9 mouse cellular contexts compared by ENCODE assay signal in genomic region chr4:57280888-57281287, GRCm38 (mm10). TPM values are rescaled to one million over a fixed set of nuclear protein-coding genes. Genes with fewer than 3 reads are reported as not detected.
DNase-seq lines count a peak whose midpoint lies in the region; ATAC-seq and TF ChIP-seq lines count a peak whose summit lies in the region.
"Had no signal": no experiment of that assay in that cellular context is flagged by ENCODE, and none has a peak within 500 bp of the region (broad histone marks: within the 10 kb centered on the region; RNA-seq: fewer than 3 reads in every experiment).

No protein-coding gene starts in this region.

- no peak overlapping the region for H3K9ac ChIP-seq in heart, embryonic 12.5 days
- no peak overlapping the region for H3K9ac ChIP-seq in forebrain, postnatal 0 days

- intact Hi-C loops in heart, postnatal 25 days (cut with DNase I), result no loop called here

- 78% methylated on average over 5 of the region's 5 CpGs for WGBS in heart, embryonic 12.5 days
- 73% methylated on average over 5 of the region's 5 CpGs for WGBS in forebrain, postnatal 0 days

- H3K36me3 ChIP-seq in heart, embryonic 12.5 days, result no peaks in the 10 kb centered on the region
- no peaks in the 10 kb centered on the region for H3K36me3 ChIP-seq in forebrain, postnatal 0 days (ENCODE audit: insufficient read depth)

- H3K9me3 ChIP-seq in heart, embryonic 12.5 days (replicated peaks), result no peaks in the 10 kb centered on the region
- H3K9me3 ChIP-seq in forebrain, postnatal 0 days (ENCODE audit: low read length), result no peaks in the 10 kb centered on the region

- no peak for TF ChIP-seq CTCF in layer of hippocampus, adult 2 months (conservative IDR thresholded peaks at IDR 0.05)
- no peak for TF ChIP-seq CTCF in forebrain, postnatal 0 days (IDR thresholded peaks at IDR 0.05; ENCODE audit: low read depth)

- no peak for ATAC-seq in heart, embryonic 12.5 days (ENCODE audit: insufficient number of reproducible peaks, low FRiP score)
- ATAC-seq in forebrain, postnatal 0 days, result no peak

- H3K27me3 ChIP-seq in heart, embryonic 12.5 days (replicated peaks), result 0 out of 2 replicates have a peak, but pooled peaks cover 3% of the 10 kb centered on the region
- H3K27me3 ChIP-seq in forebrain, postnatal 0 days (ENCODE audit: insufficient read depth, low read length), result no peaks in the 10 kb centered on the region

- peaks cover 10% of the 10 kb centered on the region for H3K4me1 ChIP-seq in heart, embryonic 12.5 days (replicated peaks)
- no peaks in the 10 kb centered on the region for H3K4me1 ChIP-seq in forebrain, postnatal 0 days (ENCODE audit: insufficient read depth)

- DNase-seq in heart, adult 18-20 months, result peak; percentile 81 to 84
- peak; percentile 24 for DNase-seq in Muller cell, postnatal 12 days (ENCODE audit: inconsistent ontology term)
- peak; percentile 85 for DNase-seq in cerebellum, postnatal 14 days
- DNase-seq in heart, postnatal 25 days (ENCODE audit: low spot score), result peak; percentile 69
- DNase-seq in layer of hippocampus, adult 18-20 months (ENCODE audit: low spot score in 2 of 2), result no peak
- no peak for DNase-seq in layer of hippocampus, adult 2 months (ENCODE audit: low spot score in 2 of 2)
- no peak for DNase-seq in forebrain, postnatal 0 days
- DNase-seq: kidney, adult 2 months had no signal

- H3K4me2 ChIP-seq in heart, embryonic 12.5 days, result no peak overlapping the region
- H3K4me2 ChIP-seq in forebrain, postnatal 0 days (ENCODE audit: low read depth), result no peak overlapping the region

- H3K4me3 ChIP-seq in heart, embryonic 12.5 days, result no peak overlapping the region
- no peak overlapping the region for H3K4me3 ChIP-seq in layer of hippocampus, adult 2 months
- no peak overlapping the region for H3K4me3 ChIP-seq in forebrain, postnatal 0 days (ENCODE audit: low read depth, low read length)

- no peak overlapping the region for H3K27ac ChIP-seq in heart, embryonic 12.5 days (ENCODE audit: poor library complexity, severe bottlenecking)
- H3K27ac ChIP-seq in layer of hippocampus, adult 2 months, result no peak overlapping the region
- no peak overlapping the region for H3K27ac ChIP-seq in forebrain, postnatal 0 days (ENCODE audit: low read depth, low read length)

RNA-seq across cellular contexts. Expression of gene Ptpn3, which starts 20.7 kb away (rescaled TPM):
- 10 to 100 TPM; 34.5 to 41.4 TPM for total RNA-seq in heart, adult 18-20 months (2021)
- polyA plus RNA-seq in heart, embryonic 12.5 days (2016; fragmentation: Nextera tagmentation; extraction: Ambion mirVana), result 1.4 and 1.7 TPM in 2 replicates
- total RNA-seq in heart, postnatal 25 days (2021), result 10 to 100 TPM; 31.6 to 36.7 TPM
- 10 to 100 TPM; 79.0 to 87.4 TPM for total RNA-seq in layer of hippocampus, adult 18-20 months (2021)
- total RNA-seq in layer of hippocampus, adult 2 months (2021), result 10 to 100 TPM; 76.6 to 92.1 TPM
- total RNA-seq in forebrain, postnatal 0 days (2014; rRNA removed), result 1.8 and 5.7 TPM in 2 replicates
- polyA plus RNA-seq in forebrain, postnatal 0 days (2015; fragmentation: Nextera tagmentation; extraction: Ambion mirVana), result 0.92 and 1.2 TPM in 2 replicates

Comparison
In these comparisons a context has a peak if more than half of its experiments do, and no peak if none do; other contexts are left out.
1. DNase-seq: peak in heart, adult 18-20 months (2 of 2), Muller cell, postnatal 12 days (single experiment), cerebellum, postnatal 14 days (2 of 2) and heart, postnatal 25 days (single experiment); none in layer of hippocampus, adult 18-20 months (0 of 2), layer of hippocampus, adult 2 months (0 of 2) and forebrain, postnatal 0 days (single experiment).